Mouse (Mus musculus) liver, postnatal 0 days (tissue): Measurements from ENCODE around the gene Golph3l.

Experiments
- CTCF ChIP-seq: sonication (generic); IDR thresholded peaks from 2 replicates; pipeline ENCODE4 v1.5.1; 2016; ENCODE audit warnings: antibody characterized with exemption, low read depth
- EP300 ChIP-seq: IDR thresholded peaks from 2 replicates; pipeline ENCODE4 v1.6.1; 2016; ENCODE audit warnings: antibody characterized with exemption, low read depth, mild to moderate bottlenecking

GRCm38 (mm10) chr3:95618511-95618910 is 29.8 kb downstream of the Golph3l start:
- TF ChIP-seq EP300 (no peak), CTCF (no peak)
